Mouse (Mus musculus) adrenal gland, adult 18-20 months (tissue): ENCODE results near the gene Als2. TPM values are rescaled to one million over a fixed set of nuclear protein-coding genes. Genes with fewer than 3 reads are reported as not detected.

Experiments used
- total RNA-seq, 2 experiments: library from RNA; stranded (reverse); gene quantifications; 1 replicate in 1 of 2; 2 replicates in 1 of 2; pipeline ENCODE4 v1.2.3; 2021

Gene Als2
- total RNA-seq, 2 experiments from 2014 or later, result 8.4 to 11.0 TPM

Other genes starting within 250 kb of the Als2 start
- gene C2cd6, start 142.3 kb downstream of the Als2 start, total RNA-seq, result not detected
- gene Tmem237, start 116.8 kb downstream of the Als2 start, total RNA-seq, result 10 to 100 TPM; 15.9 to 16.2 TPM
- gene Mpp4, start 73.8 kb downstream of the Als2 start, total RNA-seq, result under 1 TPM; 0.17 to 0.38 TPM
- under 1 TPM in 1 of 2 experiments, not detected in 1; 0.33 TPM for gene Cdk15, start 19.7 kb upstream of the Als2 start, total RNA-seq
- 10 to 100 TPM in 1 of 2 experiments, 1 to 10 TPM in 1; 9.9 to 15.2 TPM for gene Fzd7, start 245.2 kb upstream of the Als2 start, total RNA-seq